10 mouse cellular contexts compared by ENCODE assay signal in the genomic region with DNA sequence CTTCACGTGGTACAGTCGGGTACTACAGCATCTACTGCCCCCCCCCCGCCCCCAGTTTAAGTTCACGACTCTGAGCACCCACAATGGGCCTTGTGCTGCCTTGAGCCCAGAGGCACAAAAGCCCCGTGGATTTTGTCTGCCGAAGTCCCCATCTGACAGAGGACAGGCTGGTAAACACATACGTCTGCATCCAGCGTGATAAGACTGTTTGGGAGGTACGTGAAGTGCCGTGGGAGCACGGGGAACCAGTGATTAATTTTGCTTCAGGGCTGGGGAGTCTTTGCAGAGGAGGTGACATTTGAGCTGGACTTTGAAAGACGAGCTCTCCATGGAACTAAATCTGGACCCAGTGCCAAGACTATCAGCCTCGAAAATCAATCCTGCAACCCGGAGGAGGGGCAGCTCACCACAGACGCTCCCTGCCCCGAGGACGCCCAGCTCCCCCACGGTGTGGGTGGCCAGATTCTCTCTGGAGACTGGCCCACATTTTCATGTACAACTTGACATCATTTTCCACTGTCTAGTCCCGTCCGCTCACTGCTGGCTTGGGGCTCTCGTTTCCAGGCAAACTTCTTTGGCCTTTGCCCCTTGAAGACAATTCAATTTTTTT.
DNase-seq lines count a peak whose midpoint lies in the region; ATAC-seq lines count a peak whose summit lies in the region.
"Had no signal": no experiment of that assay in that cellular context is flagged by ENCODE, and none has a peak within 500 bp of the region (broad histone marks: within the 10 kb centered on the region; RNA-seq: fewer than 3 reads in every experiment).

No protein-coding gene starts in this region.

- peaks cover 18% of the 10 kb centered on the region; the same call in 1 of the 2 replicates for H3K4me1 ChIP-seq in neural tube, embryonic 14.5 days (ENCODE audit: control insufficient read depth, insufficient read depth, low read length)
- peaks cover 47% of the 10 kb centered on the region for H3K4me1 ChIP-seq in midbrain, embryonic 13.5 days (replicated peaks)

- 0 out of 2 replicates have a peak overlapping the region, but pooled peaks have one; percentile 5 for H3K27ac ChIP-seq in neural tube, embryonic 14.5 days (ENCODE audit: low read depth, low read length)
- H3K27ac ChIP-seq in midbrain, embryonic 13.5 days: no peak overlapping the region; the same call in 1 of the 2 replicates

- no peaks in the 10 kb centered on the region for H3K9me3 ChIP-seq in neural tube, embryonic 14.5 days (ENCODE audit: control insufficient read depth, low read length)
- no peaks in the 10 kb centered on the region for H3K9me3 ChIP-seq in midbrain, embryonic 13.5 days

- 39% methylated on average over 21 of the region's 21 CpGs for WGBS in neural tube, embryonic 14.5 days
- WGBS in midbrain, embryonic 13.5 days: 57% methylated on average over 21 of the region's 21 CpGs

- intact Hi-C loops in gastrocnemius, postnatal 14 days (cut with DNase I; ENCODE audit: low total_unique reads): no loop called here

- no peak overlapping the region for H3K4me2 ChIP-seq in neural tube, embryonic 14.5 days (ENCODE audit: low read depth, low read length)
- H3K4me2 ChIP-seq in midbrain, embryonic 13.5 days (replicated peaks): no peak overlapping the region

- no peak overlapping the region for H3K4me3 ChIP-seq in neural tube, embryonic 14.5 days (ENCODE audit: low read depth, low read length)
- no peak overlapping the region for H3K4me3 ChIP-seq in midbrain, embryonic 13.5 days (replicated peaks)

- H3K36me3 ChIP-seq in neural tube, embryonic 14.5 days (ENCODE audit: control insufficient read depth, insufficient read depth, low read length): no peaks in the 10 kb centered on the region
- no peaks in the 10 kb centered on the region for H3K36me3 ChIP-seq in midbrain, embryonic 13.5 days

- H3K9ac ChIP-seq in neural tube, embryonic 14.5 days (replicated peaks; ENCODE audit: low read depth, low read length): no peak overlapping the region
- no peak overlapping the region for H3K9ac ChIP-seq in midbrain, embryonic 13.5 days (replicated peaks)

- no peaks in the 10 kb centered on the region for H3K27me3 ChIP-seq in neural tube, embryonic 14.5 days (ENCODE audit: control insufficient read depth, insufficient read depth, low read length)
- no peaks in the 10 kb centered on the region for H3K27me3 ChIP-seq in midbrain, embryonic 13.5 days

- peak; percentile 23 for DNase-seq in gastrocnemius, postnatal 14 days
- no peak for DNase-seq in gastrocnemius, postnatal 10 days
- no peak for DNase-seq in neural tube, embryonic 10.5 days (ENCODE audit: extremely low spot score, low spot score)
- DNase-seq in liver: peak; percentile 76
- no peak for DNase-seq in spleen, postnatal 14 days (ENCODE audit: low spot score in 2 of 2)
- DNase-seq: left cerebral cortex, postnatal 4 days had no signal

- no peak for ATAC-seq in neural tube, embryonic 14.5 days (ENCODE audit: low read depth)
- ATAC-seq in megakaryocyte progenitor cell, adult 5-6 weeks (replicated peaks; ENCODE audit: poor library complexity): no peak
- no peak for ATAC-seq in midbrain, embryonic 13.5 days
- ATAC-seq: midbrain, embryonic 16.5 days had no signal

Comparison
In these comparisons a context has a peak if more than half of its experiments do, and no peak if none do; other contexts are left out.
1. DNase-seq: peak in gastrocnemius, postnatal 14 days (single experiment) and liver (single experiment); none in gastrocnemius, postnatal 10 days (single experiment), neural tube, embryonic 10.5 days (single experiment) and spleen, postnatal 14 days (0 of 2).